Mouse (Mus musculus) c-Kit-positive CD71-positive TER-119-positive erythroid progenitor cells, embryonic 14.5 days (primary cell): Measurements from ENCODE around the gene Tnrc6a.

Source experiments
- DNase-seq: peaks from one replicate; pipeline ENCODE4 v3.0.0-alpha.2; 2013; ENCODE audit warnings: low spot score

Tnrc6a gene

DNA sequence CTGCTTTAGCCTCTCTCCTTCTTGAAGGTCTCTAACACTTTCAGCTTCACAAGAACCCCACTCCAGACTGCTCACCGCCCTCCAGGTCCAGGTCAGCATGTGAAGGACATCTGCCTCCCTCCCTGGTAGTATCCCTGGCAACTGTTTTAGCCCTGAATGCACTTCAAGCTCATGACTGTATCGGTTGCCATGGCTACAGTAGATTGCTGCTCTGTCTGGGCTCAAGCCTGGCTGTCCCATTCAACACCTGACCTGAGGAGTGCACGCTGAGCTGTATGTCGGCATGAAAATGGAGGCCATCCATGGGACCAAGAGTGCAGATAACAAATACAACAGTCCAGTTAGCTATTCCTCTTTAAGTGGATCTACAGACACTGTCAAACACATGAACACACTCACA is 114.9 kb downstream of the Tnrc6a start:
- no peak for DNase-seq

DNA sequence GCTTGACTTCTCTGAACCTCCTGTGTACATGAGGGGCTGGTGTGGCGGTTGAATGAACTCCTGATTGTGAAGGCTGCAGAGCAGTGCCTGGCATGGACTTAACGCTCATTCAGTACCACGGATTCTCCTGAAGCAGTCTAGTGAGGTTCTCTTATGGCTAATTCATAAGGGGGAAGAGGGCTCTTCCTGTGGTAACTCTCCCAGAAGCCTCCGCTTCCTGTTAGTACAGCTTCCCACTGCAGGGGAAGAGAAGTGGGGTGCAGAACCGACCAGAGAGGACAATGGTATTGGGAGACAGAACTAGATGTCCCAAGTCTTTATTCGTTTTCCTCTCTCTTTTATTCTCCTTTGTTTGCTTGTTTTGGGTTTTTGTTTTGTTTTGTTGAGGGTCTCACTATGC is 116.4 kb downstream of the Tnrc6a start:
- DNase-seq: no peak

DNA sequence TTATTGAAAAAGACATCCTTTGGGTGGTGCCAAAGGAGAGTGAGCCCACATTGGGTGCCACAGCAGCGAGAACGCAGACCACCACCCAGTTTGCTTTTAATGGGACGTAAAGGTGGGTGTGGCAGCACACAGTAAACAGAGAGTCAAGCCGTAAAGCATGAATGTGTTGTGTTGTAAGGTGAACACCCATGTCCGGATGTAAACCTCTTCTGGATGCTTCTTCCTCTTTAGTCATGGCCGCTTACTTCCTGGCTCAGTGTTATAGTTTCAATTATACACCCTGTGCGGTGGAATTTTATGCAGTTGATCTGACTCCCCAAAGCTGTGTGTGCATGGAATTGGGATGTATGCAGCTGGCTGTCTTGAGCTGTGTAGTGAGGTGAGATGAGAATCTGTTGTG is 118.6 kb downstream of the Tnrc6a start:
- no peak for DNase-seq

DNA sequence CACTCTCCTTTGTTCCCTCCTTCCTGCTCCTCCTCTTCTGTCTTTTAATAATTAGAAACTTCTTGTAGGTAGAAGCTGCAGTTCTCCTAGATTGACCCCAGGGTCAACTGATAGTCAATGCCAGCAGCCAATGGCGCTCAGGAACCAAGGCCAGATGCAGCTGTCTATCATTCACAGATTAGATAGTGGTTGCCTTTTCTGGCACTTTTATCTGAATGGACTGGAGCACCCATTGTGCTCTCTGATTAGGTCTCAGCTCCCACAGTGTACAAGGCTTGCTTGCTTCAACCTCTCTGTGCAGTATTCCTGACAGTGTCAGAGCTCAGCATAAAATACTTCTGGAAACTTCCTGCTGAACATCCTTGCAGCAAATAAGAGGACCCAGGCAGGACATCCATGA is 121.1 kb downstream of the Tnrc6a start:
- DNase-seq: peak; percentile 23
